Mouse (Mus musculus) embryo, embryonic 10.5 days (tissue): ENCODE data around the gene Nfkb2.

Experiments
- DNase-seq: peaks from one replicate; pipeline ENCODE4 v3.0.0-alpha.2; 2015; ENCODE audit warnings: low spot score

Gene Nfkb2

GRCm38 (mm10) chr19:46322996-46323572 is 19.0 kb downstream of the Nfkb2 start:
- no peak for DNase-seq

DNA sequence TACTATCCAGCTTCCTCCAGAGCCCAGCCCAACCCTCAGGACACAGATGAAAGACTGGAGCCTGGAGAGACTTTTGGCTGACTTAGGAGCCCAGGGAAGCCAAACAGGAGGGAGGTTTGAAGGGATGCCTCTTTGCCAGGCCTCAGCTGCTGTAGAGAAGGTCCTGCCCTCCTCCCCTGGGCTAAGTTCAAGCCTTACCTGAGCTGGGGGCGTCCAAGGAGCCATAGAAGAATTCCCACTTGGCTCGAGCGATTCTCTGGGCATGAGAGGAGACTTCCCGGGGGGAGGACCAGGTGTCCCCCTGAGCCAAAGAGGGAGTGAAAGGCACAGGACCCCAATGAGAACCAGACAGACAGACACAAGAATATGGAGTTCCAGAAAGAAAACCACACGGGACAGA is 19.6 kb downstream of the Nfkb2 start:
- DNase-seq, result no peak

DNA sequence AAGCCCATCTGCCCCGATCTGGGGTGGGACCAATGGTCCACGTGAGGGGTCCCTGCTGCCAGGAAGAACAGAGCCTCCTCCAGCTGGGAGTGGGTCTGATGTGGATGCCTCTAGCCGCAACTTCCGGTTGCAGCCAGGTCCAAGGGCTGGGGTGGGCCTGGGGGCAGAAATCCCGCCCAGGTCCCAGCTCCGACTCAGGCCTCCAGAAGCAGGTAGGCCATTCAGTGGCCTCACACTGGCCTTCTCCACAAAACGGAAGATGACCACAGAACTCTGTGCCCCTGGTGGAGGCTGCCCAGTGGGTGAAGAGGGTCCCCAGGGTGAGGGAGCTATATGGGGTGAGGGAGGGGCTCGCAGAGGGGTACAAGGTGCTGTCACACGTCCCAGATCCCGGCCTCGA is 20.2 kb downstream of the Nfkb2 start:
- no peak for DNase-seq

DNA sequence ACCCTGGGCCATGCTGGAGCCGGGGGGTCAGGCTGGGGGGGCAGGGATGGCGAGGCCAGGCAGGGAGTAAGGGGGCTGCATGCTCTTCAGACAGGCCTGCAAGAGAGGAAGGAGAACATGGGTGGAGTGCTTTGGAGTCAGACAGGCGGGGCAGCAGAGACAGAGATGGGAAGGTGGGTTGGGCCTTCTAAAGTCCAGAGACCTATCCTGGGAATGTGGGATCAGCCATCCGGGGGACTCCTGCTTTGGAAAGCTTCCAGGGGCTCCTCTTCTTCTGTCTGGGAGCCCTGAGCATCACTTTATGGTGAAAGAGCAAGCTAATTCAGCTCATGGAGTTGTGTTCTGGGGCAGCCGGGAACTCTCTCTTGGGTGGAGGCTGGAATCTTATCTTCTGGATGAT is 20.8 kb downstream of the Nfkb2 start:
- no peak for DNase-seq

DNA sequence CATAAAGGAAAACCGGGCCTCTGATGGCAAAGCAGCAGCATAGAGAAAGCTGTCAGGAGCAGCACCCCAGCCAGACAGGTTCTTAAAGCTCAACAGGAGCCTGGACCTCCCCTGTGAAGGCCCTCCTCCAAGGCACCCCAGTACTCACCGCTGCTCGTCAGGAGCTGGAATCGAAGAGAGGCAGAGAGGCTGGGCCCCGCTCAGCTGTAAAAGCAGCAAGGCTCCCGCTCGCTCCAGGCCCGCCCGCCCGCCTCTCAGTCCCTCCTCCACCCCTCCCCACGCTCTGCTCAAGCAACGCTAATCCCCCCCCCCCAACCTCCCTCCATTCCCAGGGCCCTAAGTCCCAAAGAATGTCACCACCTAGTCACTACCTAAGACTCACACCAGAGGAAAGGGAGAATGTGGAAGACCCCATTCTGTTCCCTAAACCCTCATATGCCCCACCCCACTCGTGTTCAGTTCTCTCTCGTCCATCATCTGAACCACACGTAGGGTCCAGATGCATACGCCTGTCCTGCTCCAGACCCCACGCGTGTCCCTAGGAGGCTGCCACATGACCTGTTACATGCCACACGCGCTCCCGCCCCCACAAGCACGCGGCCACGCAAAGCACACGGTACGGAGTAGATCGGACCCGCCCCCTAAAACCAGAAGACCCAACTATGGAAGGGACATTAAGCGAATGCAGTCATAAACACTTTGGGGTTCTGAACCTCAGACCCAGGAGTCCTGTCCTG is 22.1 kb downstream of the Nfkb2 start:
- no peak for DNase-seq

DNA sequence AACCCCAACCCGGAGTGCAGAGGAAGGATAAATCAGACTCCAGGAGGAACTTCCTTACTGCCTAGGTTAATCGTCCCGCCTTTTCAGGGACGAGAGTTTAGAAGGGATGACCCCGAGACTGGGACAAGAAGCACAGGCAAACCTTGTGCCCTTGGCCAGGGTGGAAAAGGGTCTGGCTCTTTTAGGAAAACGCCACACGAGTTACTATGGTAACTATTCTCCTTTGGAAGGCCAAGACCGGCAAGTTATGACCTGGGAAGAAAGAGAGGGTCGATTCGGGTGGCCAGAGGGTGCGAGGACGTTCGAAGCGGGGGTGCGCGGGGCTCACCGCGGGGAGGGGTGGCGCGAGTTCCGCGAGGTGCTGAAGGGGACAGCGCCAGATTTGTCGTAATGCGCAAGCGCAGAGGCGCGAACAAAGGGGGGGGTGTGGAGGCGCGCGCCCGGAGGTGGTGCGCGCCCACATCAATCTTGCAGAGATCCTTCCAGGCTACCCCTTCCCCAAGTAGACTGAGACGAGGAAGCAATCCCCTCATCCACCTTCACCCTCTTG is 22.7 kb downstream of the Nfkb2 start, which contains the start of gene Psd:
TSS of gene Psd (minus strand) at position 401 of the 550 bp plus-strand sequence.
- DNase-seq, result peak; percentile 69

DNA sequence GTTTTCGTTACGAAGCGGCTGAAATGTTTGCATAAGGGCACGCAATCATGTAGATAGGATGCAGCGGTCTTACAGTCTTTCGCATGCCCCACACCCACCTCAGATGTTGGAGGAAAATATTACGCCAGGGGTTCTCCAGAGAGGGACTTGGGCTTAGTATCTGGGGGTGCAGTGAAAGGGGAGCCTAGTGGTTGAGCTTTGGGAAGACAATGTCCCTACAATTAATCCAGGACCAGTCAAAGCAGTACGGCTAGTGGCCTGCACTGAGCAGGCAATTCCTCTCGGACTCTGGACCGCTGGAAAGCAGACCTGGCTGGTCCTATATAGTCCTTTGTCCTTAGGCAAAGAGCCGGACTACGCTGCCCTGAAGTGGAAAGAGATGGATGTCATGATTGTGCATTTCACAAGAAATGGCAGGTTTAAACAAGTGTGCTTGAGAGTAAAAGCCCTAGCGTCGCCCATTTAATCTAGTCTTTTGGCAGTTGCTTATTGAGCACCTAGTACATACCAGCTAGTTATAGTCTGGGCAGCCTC is 23.5 kb downstream of the Nfkb2 start:
- no peak for DNase-seq

DNA sequence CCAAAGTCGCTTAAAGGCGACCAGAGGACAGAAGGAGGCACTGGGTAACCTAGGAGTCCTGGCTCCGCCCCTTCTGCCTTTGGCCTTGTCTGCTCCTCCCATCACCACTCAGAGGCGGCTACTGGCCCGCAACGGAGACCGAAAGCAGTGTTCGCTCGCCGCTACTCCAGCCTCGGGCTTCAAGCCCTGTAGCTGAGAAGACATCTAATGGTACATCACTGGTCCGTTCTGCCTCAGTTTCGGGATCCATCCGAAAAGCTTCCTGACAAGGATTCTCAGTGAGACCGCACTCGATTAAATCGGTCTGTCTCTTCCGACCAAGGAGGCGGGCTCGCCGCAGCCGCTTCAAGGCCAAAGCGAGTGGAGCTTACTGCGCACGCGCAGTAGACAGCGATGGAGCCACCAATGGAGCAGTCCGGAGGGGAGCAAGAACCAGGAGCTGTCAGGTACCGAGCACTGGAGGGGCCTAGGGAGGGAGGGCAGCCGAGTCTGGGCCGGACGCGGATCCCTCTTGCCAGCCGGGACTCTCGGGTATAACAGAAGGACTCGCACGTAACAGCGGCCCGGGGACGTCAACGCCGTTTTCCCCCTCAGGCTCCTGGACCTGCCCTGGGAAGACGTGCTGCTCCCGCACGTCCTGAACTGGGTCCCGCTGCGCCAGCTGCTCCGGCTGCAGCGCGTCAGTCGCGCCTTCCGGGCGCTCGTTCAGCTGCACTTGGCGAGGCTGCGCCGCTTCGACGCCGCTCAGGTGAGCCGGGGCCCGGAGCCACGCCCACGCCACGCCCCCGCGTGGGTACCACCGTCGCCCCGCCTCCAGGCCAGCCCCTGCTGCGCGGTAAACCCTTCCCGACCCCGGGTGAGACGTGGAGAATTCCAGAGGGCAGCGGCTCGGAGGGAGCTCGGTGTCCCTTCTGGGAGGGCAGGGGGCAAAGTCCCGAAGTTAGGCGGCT is 24.2 kb downstream of the Nfkb2 start, which contains the start of gene Fbxl15:
TSS of gene Fbxl15 (plus strand) at position 104 of the 950 bp plus-strand sequence.
- DNase-seq, result peak; percentile 97

- no peak for DNase-seq
Measured at GRCm38 (mm10) chr19:46329031-46329641, 25.0 kb downstream of the Nfkb2 start.

DNA sequence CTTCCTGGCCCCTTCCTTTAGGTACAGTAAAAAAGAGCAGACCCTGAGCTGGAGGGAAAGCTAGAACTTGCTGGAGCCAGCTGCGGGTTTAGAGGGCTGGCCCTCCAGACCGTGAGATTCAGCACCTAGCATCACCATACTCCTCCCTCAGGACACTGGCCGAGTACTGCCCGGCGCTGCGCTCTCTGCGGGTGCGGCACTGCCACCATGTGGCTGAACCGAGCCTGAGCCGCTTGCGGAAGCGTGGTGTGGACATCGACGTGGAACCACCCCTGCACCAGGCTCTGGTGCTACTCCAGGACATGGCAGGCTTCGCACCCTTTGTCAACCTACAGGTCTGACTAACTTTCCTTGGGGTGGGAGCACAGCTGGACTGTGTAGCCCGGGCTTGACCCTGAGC is 25.8 kb downstream of the Nfkb2 start:
- DNase-seq, result peak; percentile 85

GRCm38 (mm10) chr19:46330696-46331095 is 26.6 kb downstream of the Nfkb2 start:
- no peak for DNase-seq

DNA sequence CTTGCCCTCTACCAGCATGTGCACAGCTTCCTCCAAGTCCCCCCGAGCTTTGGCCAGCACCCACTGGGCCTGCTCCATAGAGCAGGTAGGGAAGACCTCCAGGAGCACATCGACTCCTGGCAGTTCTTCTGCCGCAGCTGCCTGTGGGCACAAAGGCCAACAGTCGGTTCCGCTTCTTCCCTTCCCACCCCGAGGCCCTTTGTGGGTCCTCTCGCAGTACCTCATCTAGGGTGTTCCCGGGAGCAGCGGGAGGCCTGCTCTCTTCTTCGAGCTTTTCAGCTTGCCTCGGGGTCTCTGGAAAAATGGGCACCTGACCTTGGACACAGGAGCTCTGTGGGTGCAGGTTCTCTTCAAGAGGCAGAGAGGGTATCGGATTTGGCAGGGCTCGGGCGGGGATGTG is 27.2 kb downstream of the Nfkb2 start:
- DNase-seq, result no peak

- DNase-seq, result no peak
Measured at GRCm38 (mm10) chr19:46331936-46332335, 27.8 kb downstream of the Nfkb2 start.

GRCm38 (mm10) chr19:46332721-46333339 is 28.7 kb downstream of the Nfkb2 start:
- peak; percentile 33 for DNase-seq

DNA sequence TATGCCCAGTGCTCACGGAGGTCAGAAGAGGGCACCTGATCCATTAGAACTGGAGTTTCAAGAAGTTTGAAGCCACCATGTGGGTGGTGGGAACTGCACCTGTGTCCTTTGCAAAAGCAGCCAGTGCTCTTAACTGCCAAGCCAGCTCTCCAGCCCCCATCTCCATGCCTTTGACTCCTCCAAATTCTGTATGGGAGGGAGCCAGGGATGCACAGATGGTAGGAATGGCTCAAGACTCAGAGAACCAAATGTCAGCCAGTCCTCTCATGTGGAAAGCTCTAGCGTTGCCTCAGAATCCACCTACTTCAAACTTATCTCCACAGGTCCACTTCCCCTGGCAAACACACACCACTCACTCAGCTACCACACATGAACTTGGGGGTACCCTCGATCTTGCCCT is 29.8 kb downstream of the Nfkb2 start:
- no peak for DNase-seq

GRCm38 (mm10) chr19:46337719-46338330 is 33.7 kb downstream of the Nfkb2 start:
- DNase-seq, result no peak

DNA sequence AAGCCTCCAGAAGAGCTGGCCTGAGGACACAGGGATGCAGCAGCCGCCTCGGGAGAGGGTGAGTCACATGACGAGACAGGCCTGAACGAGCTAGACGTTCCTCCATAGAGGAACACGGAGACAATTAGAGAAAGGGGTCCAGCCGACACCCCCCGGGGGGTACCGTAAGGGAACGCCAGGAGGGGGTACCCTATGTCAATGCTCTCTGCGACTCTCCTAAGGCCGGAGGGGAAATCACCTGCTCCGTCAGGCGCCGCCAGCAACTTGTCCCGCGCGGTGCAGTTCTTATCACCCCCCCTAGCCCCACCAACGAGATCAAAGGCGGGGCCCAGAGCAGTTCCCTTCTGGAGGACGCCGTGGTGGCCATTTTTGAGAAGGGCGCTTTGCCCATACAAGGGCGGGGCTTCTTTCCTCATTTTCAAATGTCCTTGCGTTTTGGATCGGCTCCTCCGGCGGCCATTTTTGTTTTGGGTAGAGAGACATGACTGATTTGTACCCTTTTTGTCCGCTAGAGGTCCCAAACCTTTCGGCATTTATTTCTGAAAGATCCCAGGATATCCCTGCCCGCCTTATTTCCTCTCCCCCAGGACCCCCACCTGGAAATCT is 34.3 kb downstream of the Nfkb2 start, which contains the start of gene Cuedc2:
TSS of gene Cuedc2 (minus strand) at position 372 of the 606 bp plus-strand sequence.
- peak; percentile 99 for DNase-seq

DNA sequence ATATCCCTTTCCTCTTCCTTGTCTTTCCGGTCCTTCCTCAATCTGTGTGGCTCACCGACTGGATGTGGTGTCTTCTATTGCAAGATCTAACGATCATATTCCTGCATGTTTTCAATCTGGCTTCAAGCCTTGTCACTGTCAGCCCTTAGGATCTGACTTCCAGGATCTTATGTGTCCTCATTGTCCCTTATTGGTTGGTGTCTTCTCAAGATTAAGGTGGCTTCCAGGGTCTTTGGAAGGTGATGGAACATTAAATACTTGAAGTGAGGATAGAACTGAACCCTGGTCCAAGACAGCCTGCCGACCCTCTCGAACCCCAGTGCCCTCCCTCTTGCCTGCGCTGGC is 34.8 kb downstream of the Nfkb2 start:
- no peak for DNase-seq

DNA sequence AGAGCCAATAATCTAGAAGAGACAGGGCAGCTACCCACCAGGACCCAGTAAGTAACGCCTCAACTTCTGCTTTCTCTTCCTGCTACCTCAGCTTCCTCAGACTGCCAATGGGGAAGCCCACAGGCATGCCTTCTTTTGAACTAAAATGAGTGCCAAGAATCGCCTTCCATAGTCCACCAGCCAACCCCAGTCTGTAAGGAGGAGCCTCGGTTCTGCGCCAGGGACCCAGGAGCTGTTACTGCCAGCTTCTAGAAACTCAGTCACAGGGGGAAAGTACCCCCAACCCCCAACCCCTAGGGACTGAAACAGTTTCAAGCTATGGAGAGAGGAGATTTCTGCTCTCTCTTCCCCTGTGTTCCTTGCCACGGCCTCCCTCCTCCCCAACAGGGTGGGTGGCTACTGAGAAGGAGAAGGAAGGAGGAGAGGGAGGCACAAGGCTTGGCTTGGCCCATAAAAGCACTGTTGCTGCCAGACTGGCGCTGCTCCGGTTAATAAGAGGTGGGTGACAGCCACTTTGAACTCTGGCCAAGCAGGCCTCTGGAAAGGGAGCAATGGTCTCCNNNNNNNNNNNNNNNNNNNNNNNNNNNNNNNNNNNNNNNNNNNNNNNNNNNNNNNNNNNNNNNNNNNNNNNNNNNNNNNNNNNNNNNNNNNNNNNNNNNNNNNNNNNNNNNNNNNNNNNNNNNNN is 35.3 kb downstream of the Nfkb2 start:
- DNase-seq, result no peak
